ENCODE assay signal across 25 mouse cellular contexts in the genomic region with DNA sequence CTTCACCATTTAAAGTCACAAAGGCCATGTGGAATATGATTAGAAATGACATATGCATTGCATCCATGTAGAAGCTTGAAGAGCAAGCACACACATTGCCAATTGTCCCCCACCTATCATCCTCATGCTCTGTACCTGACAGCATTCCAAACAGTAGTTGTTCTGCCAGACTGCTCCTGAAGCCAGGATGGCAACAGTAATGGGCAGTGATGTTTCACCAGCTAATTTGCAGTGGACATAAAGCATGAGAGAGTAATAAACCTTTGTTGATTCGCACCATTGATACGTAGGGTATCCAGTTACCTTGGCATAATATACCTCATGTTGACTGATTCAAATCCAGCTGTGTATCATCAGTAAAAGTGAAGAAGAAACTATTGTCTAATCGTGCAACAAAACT.
DNase-seq lines count a peak whose midpoint lies in the region; ATAC-seq and TF ChIP-seq lines count a peak whose summit lies in the region.
"Had no signal": no experiment of that assay in that cellular context is flagged by ENCODE, and none has a peak within 500 bp of the region (broad histone marks: within the 10 kb centered on the region; RNA-seq: fewer than 3 reads in every experiment).

No protein-coding gene starts in this region.

- no peak overlapping the region for H3K27ac ChIP-seq in kidney, embryonic 15.5 days
- H3K27ac ChIP-seq in left cerebral cortex, adult 2 months, result no peak overlapping the region
- H3K27ac ChIP-seq: embryonic facial prominence, embryonic 12.5 days; embryonic facial prominence, embryonic 15.5 days; gastrocnemius, adult 2 months; hindbrain, embryonic 13.5 days had no signal

- no peaks in the 10 kb centered on the region for H3K9me3 ChIP-seq in kidney, embryonic 15.5 days (replicated peaks)
- H3K9me3 ChIP-seq: embryonic facial prominence, embryonic 12.5 days; embryonic facial prominence, embryonic 15.5 days; G1E; hindbrain, embryonic 13.5 days had no signal

- H3K4me2 ChIP-seq in kidney, embryonic 15.5 days, result no peak overlapping the region
- H3K4me2 ChIP-seq: embryonic facial prominence, embryonic 12.5 days; embryonic facial prominence, embryonic 15.5 days; heart, embryonic 11.5 days; hindbrain, embryonic 13.5 days had no signal

- H3K27me3 ChIP-seq in kidney, embryonic 15.5 days, result no peaks in the 10 kb centered on the region
- H3K27me3 ChIP-seq: CH12.LX; embryonic facial prominence, embryonic 12.5 days; embryonic facial prominence, embryonic 15.5 days; hindbrain, embryonic 13.5 days; Patski had no signal

- H3K4me1 ChIP-seq in kidney, embryonic 15.5 days, result no peaks in the 10 kb centered on the region
- H3K4me1 ChIP-seq: embryonic facial prominence, embryonic 12.5 days; embryonic facial prominence, embryonic 15.5 days had no signal

- intact Hi-C loops in left cerebral cortex, postnatal 4 days (cut with DNase I), result no loop called here
- intact Hi-C loops in left cerebral cortex, adult 2 months (cut with DNase I), result no loop called here

- H3K9ac ChIP-seq in kidney, embryonic 15.5 days, result no peak overlapping the region
- H3K9ac ChIP-seq: embryonic facial prominence, embryonic 12.5 days; embryonic facial prominence, embryonic 15.5 days; forebrain, postnatal 0 days; hindbrain, embryonic 13.5 days had no signal

- WGBS in kidney, embryonic 15.5 days, result 58% methylated on average over 3 of the region's 3 CpGs

- H3K4me3 ChIP-seq in kidney, embryonic 15.5 days (replicated peaks), result no peak overlapping the region
- no peak overlapping the region for H3K4me3 ChIP-seq in left cerebral cortex, adult 2 months
- H3K4me3 ChIP-seq: embryonic facial prominence, embryonic 12.5 days; embryonic facial prominence, embryonic 15.5 days; gastrocnemius, adult 2 months; hindbrain, embryonic 13.5 days had no signal

- peak; percentile 80 for ATAC-seq in kidney, embryonic 15.5 days (replicated peaks; ENCODE audit: low FRiP score)
- ATAC-seq: forebrain, embryonic 14.5 days; forebrain, postnatal 0 days; hindbrain, embryonic 16.5 days; inflammation-experienced regulatory T-cells, adult 6 months; Patski had no signal

- peak; percentile 51 to 74 for DNase-seq in cerebellum, postnatal 14 days
- DNase-seq in cerebellum, adult 18-20 months, result no peak
- no peak for DNase-seq in kidney, adult 11 months
- peak; percentile 25 for DNase-seq in left cerebral cortex, postnatal 4 days
- DNase-seq in left cerebral cortex, adult 2 months (ENCODE audit: extremely low spot score in 1 of 2, low spot score in 2 of 2), result no peak
- DNase-seq: adrenal gland, postnatal 10 days; adrenal gland, postnatal 36 days; B cell, adult 2 months; cerebellum, adult 8-10 months; cerebellum, postnatal 25 days; forebrain, postnatal 0 days; gastrocnemius, adult 2 months; gastrocnemius, postnatal 14 days; heart, adult 11 months had no signal

- no peaks in the 10 kb centered on the region for H3K36me3 ChIP-seq in kidney, embryonic 15.5 days
- H3K36me3 ChIP-seq: embryonic facial prominence, embryonic 12.5 days; embryonic facial prominence, embryonic 15.5 days; G1E; hindbrain, embryonic 13.5 days had no signal

- TF ChIP-seq CTCF in left cerebral cortex, adult 2 months (IDR thresholded peaks at IDR 0.05), result no peak

Comparison
In these comparisons a context has a peak if more than half of its experiments do, and no peak if none do; other contexts are left out.
1. DNase-seq: peak in cerebellum, postnatal 14 days (2 of 2) and left cerebral cortex, postnatal 4 days (single experiment); none in cerebellum, adult 18-20 months (0 of 2), kidney, adult 11 months (single experiment) and left cerebral cortex, adult 2 months (0 of 2).